Mouse (Mus musculus) midbrain, embryonic 12.5 days (tissue): ENCODE data around the gene Hykk. TPM values are rescaled to one million over a fixed set of nuclear protein-coding genes. Genes with fewer than 3 reads are reported as not detected.
"Not testable (repeated sequence)": the region's sequence is repeated elsewhere in the genome, so short reads cannot be mapped to it uniquely, and the experiment has no call there.

Experiments
- ATAC-seq: fragments of 200-750 bp; cut with Nextera tagmentation; 2 replicates; pipeline ENCODE4 v1.8.0; 2017; ENCODE audit warnings: low read depth, moderate TSS enrichment, moderate library complexity; ENCODE audit not compliant: low FRiP score
- H3K27ac ChIP-seq: fragments of 300-500 bp; sonication (generic); replicated peaks from 2 replicates; pipeline ENCODE4 v1.5.1; 2016; ENCODE audit warnings: mild to moderate bottlenecking
- H3K27me3 ChIP-seq: fragments of 300-500 bp; sonication (generic); 2 replicates; pipeline ENCODE4 v1.6.1; 2016; ENCODE audit warnings: mild to moderate bottlenecking
- H3K36me3 ChIP-seq: fragments of 300-500 bp; sonication (generic); 2 replicates; pipeline ENCODE4 v1.6.1; 2016
- H3K4me1 ChIP-seq: fragments of 300-500 bp; sonication (generic); 2 replicates; pipeline ENCODE4 v1.6.1; 2016
- H3K4me2 ChIP-seq: fragments of 300-500 bp; sonication (generic); replicated peaks from 2 replicates; pipeline ENCODE4 v1.6.1; 2016; ENCODE audit warnings: mild to moderate bottlenecking, moderate library complexity
- H3K4me3 ChIP-seq: fragments of 300-500 bp; sonication (generic); 2 replicates; pipeline ENCODE4 v1.5.1; 2016; ENCODE audit warnings: mild to moderate bottlenecking
- H3K9ac ChIP-seq: fragments of 300-500 bp; sonication (generic); replicated peaks from 2 replicates; pipeline ENCODE4 v1.6.1; 2016; ENCODE audit warnings: mild to moderate bottlenecking, moderate library complexity
- H3K9me3 ChIP-seq: fragments of 300-500 bp; sonication (generic); 2 replicates; pipeline ENCODE4 v1.6.1; 2016; ENCODE audit warnings: mild to moderate bottlenecking
- WGBS: fragments of 180-500 bp; shearing (Covaris S2); methylation state at CpG from one replicate; pipeline ENCODE4 v1.1.7; 2016; 5-methylcytosine and 5-hydroxymethylcytosine counted together
- polyA plus RNA-seq: library from polyadenylated mRNA; unstranded; fragments of >200 nt; fragmentation: Nextera tagmentation; extraction: Ambion mirVana; gene quantifications from 2 replicates; pipeline ENCODE4 v1.2.1, GENCODE M21; 2016

Hykk gene
- polyA plus RNA-seq, 1 experiment from 2014 or later: 4.9 TPM

DNA sequence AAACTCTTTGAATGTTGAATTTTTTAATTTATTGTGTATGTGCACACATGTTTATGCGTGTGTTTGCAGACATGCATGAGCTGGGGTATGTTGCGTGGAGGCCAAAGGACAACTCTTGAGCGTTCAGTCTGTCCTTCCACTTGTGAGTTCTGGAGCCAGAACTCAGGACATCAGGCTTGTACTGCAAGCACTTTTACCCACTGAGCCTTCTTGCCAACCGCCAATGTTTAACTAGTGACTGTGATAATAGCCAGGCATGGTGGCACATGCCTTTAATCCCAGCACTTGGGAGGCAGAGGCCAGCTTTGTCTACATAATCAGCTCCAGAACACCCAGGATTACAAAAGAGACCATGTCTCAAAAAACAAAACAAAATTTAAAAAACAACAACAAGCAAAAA is 25.0 kb downstream of the Hykk start:
- WGBS: 94% methylated on average over 4 of the region's 4 CpGs
- no peak overlapping the region for H3K4me3 ChIP-seq
- H3K9ac ChIP-seq: no peak overlapping the region
- H3K27me3 ChIP-seq: no peaks in the 10 kb centered on the region
- H3K36me3 ChIP-seq: no peaks in the 10 kb centered on the region
- no peak for ATAC-seq
- H3K27ac ChIP-seq: no peak overlapping the region
- no peaks in the 10 kb centered on the region for H3K9me3 ChIP-seq
- no peak overlapping the region for H3K4me2 ChIP-seq
- H3K4me1 ChIP-seq: no peaks in the 10 kb centered on the region

DNA sequence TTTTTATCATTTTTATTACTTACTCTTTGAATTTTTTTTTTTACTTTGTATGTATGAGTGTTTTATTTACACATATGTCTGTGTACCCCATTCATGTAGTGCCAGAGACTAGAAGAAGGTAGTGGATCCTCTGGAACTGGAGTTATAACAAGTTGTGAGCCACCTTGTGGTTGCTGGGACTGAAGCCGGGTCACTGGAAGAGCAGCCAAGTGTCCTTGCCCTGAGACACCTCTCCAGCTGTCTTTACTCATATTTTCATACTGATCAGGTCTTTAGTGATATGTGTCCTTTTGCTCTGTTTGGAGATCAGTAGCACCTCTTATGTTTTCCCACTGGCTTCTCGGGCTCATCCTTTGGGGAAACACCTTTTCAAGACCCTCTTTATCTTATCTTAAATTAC is 27.4 kb downstream of the Hykk start:
- Histone ChIP-seq H3K27ac (no peak overlapping the region), H3K9me3 (no peaks in the 10 kb centered on the region), H3K27me3 (no peaks in the 10 kb centered on the region), H3K36me3 (no peaks in the 10 kb centered on the region), H3K4me1 (no peaks in the 10 kb centered on the region), H3K9ac (no peak overlapping the region), H3K4me2 (no peak overlapping the region), H3K4me3 (no peak overlapping the region)
- ATAC-seq: no peak
- WGBS: 69% methylated on average over 2 of the region's 2 CpGs

DNA sequence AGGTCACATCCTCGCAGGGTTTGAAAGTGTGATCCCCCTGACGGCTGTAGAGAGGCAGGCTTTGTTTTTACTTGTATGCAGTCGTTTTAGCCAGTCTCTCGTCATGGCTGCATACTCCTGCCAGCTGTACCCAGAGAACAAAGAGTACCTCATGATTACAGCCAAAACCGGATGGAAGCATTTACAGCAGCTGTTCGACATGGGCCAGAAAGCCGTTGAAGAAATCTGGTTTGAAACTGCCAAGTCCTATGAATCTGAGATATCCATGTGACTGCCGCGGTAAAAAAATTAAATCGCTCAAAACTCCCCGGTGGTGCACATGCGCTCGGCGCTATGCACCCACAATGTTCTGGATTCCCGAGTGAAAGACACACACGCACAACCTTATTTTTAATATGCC is 29.2 kb downstream of the Hykk start:
- Histone ChIP-seq H3K9ac (no peak overlapping the region), H3K9me3 (no peaks in the 10 kb centered on the region), H3K4me2 (no peak overlapping the region), H3K27me3 (no peaks in the 10 kb centered on the region), H3K36me3 (no peaks in the 10 kb centered on the region), H3K4me1 (no peaks in the 10 kb centered on the region), H3K4me3 (no peak overlapping the region), H3K27ac (no peak overlapping the region)
- WGBS: 84% methylated on average over 16 of the region's 16 CpGs
- ATAC-seq: no peak

DNA sequence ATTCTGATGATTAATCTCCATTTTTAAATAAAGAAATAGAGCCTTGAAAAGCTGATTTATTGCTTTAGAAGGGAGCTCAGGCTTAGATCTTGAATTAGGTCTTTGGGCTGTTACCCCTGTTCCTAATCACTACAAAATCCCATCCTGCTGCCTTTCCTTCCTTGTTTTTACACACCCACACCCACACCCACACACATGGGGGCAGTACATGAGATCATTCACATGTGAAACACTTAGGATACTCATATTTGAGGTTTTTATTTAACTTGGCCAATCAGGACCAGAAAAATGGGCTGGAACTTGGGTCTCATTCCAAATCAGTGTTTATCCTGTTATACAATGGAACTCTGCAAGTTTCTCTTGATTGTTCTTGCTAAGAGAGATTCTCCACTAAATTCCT is 32.4 kb downstream of the Hykk start:
- H3K4me3 ChIP-seq: no peak overlapping the region
- H3K27me3 ChIP-seq: no peaks in the 10 kb centered on the region
- no peaks in the 10 kb centered on the region for H3K9me3 ChIP-seq
- H3K4me1 ChIP-seq: peaks cover 17% of the 10 kb centered on the region
- no peak for ATAC-seq
- H3K36me3 ChIP-seq: peaks cover 20% of the 10 kb centered on the region
- no peak overlapping the region for H3K9ac ChIP-seq
- no peak overlapping the region for H3K27ac ChIP-seq
- no peak overlapping the region for H3K4me2 ChIP-seq

DNA sequence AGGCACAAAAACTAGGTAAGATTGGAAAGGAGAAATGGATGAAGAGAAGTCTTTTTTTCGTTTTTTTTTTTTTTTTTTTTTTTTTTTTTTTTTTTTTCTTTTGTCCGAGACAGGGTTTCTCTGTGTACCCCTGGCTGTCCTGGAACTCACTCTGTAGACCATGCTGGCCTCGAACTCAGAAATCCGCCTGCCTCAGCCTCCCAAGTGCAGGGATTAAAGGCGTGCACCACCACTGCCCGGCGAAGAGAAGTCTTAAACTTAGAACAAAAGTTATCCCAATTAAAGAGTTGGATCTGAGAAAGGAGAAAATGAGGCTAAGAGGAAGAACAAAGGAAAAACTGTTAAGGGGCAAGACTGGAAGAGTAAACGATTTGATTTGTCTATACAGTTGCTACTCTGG is 33.1 kb downstream of the Hykk start:
- H3K9ac ChIP-seq: 0 out of 2 replicates have a peak overlapping the region, but pooled peaks have one; percentile 25
- H3K36me3 ChIP-seq: peaks cover 26% of the 10 kb centered on the region
- peaks cover 17% of the 10 kb centered on the region for H3K4me1 ChIP-seq
- peak overlapping the region; percentile 59 for H3K4me3 ChIP-seq
- H3K27ac ChIP-seq: peak overlapping the region; percentile 93; the same call in 1 of the 2 replicates
- H3K9me3 ChIP-seq, H3K27me3 ChIP-seq: not testable (repeated sequence)
- ATAC-seq: peak; percentile 59
- H3K4me2 ChIP-seq: peak overlapping the region; percentile 63
- WGBS: 53% methylated on average over 8 of the region's 8 CpGs

DNA sequence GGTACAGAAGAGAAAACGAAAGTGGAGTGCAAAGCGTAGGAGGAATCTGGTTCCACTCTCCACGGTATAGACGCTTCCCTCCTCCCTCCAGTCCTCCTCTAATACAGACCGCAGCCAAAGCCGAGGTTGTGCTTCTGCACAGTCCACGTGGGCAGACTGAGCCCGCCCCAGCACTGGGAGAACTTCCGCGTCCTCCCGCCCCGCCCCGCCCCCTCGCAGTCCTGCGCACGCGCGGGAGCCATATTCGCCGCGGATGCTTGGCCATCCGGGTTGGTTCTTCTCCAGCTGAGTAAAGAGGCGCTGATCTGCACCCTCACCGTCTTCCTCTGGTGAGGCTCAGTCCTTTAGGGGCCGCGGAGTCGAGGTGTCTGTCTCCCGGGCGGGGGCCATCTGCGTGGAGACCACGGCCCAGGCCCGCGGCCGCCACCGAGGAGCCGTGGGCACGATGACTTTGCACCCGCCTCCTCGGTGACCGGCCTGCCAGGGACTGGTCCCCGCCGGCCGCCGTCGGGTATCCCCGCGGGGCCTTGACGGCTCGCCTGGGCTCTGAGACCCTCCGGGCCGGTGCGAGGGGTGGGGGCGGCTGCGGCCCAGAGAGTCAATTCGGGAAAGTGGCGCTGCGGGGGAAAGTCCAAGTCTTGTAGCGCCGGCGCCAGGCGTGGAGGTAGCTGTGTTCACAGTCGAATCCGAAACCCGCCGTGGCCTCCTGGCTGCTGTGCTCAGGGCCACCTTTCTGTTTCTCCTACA is 33.7 kb downstream of the Hykk start, which contains the start of the genes Psma4 and AY074887:
Gene Psma4 (plus strand): TSS at position 216 of the 747 bp plus-strand sequence.
Gene AY074887 (minus strand): TSS at position 424 of the 747 bp plus-strand sequence.
- H3K9ac ChIP-seq: peak within 1 kb of the TSS; percentile 77
- H3K36me3 ChIP-seq: peaks cover 31% of the 10 kb centered on the region
- peak; percentile 100 for ATAC-seq
- H3K4me1 ChIP-seq: peaks cover 17% of the 10 kb centered on the region
- H3K27ac ChIP-seq: peak within 1 kb of the TSS; percentile 93
- WGBS: under 1% methylated on average over 62 of the region's 65 CpGs
- peak within 1 kb of the TSS; percentile 59 for H3K4me3 ChIP-seq
- peak within 1 kb of the TSS; percentile 63 for H3K4me2 ChIP-seq
- no peaks in the 10 kb centered on the region for H3K9me3 ChIP-seq
- H3K27me3 ChIP-seq: no peaks in the 10 kb centered on the region

DNA sequence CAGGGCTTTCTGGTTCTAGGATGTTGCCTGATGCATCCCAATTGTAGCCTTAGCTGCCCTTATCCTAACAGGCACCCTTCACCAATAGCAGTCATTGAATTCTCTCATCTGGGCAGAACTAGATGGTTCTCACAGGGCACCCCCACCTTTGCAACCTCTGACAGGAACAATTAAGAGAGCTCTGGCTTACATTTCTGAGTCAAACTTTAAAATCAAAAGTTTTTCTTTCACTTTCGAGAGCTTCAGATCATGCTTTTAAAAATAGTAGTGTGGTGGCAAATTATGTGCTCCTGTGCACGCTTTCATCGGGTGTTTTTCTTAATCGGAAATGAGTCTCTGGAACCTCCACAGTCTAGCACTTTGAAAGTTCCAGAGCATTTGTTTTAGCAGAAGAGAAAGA is 44.0 kb downstream of the Hykk start:
- H3K4me3 ChIP-seq: no peak overlapping the region
- H3K27ac ChIP-seq: no peak overlapping the region
- H3K9ac ChIP-seq: no peak overlapping the region
- peaks cover 40% of the 10 kb centered on the region for H3K36me3 ChIP-seq
- ATAC-seq: no peak
- H3K9me3 ChIP-seq: 0 out of 2 replicates have a peak, but pooled peaks cover 4% of the 10 kb centered on the region
- WGBS: 96% methylated on average over 4 of the region's 4 CpGs
- no peak overlapping the region for H3K4me2 ChIP-seq
- no peaks in the 10 kb centered on the region for H3K4me1 ChIP-seq
- H3K27me3 ChIP-seq: no peaks in the 10 kb centered on the region

DNA sequence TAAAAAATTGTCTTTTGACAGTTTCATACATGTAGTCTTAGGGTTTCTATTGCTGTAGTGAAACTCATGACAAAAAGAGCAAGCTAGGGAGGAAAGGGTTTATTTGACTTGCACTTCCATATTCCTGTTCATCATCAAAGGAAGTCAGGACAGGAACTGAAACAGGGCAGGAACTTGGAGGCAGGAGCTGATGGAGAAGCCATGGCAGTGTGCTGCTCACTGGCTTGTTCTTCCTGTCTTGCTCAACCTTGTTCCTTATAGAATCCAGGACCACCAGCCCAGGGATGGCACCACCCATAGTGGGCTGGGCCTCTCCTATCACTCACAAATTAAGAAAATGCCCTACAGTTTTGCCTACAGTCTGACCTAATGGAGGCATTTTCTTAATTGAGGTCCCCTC is 46.6 kb downstream of the Hykk start:
- no peak for ATAC-seq
- Histone ChIP-seq H3K27me3 (no peaks in the 10 kb centered on the region), H3K9me3 (0 out of 2 replicates have a peak, but pooled peaks cover 4% of the 10 kb centered on the region), H3K4me2 (no peak overlapping the region), H3K4me3 (no peak overlapping the region), H3K9ac (no peak overlapping the region), H3K27ac (no peak overlapping the region), H3K36me3 (peaks cover 16% of the 10 kb centered on the region), H3K4me1 (no peaks in the 10 kb centered on the region)

DNA sequence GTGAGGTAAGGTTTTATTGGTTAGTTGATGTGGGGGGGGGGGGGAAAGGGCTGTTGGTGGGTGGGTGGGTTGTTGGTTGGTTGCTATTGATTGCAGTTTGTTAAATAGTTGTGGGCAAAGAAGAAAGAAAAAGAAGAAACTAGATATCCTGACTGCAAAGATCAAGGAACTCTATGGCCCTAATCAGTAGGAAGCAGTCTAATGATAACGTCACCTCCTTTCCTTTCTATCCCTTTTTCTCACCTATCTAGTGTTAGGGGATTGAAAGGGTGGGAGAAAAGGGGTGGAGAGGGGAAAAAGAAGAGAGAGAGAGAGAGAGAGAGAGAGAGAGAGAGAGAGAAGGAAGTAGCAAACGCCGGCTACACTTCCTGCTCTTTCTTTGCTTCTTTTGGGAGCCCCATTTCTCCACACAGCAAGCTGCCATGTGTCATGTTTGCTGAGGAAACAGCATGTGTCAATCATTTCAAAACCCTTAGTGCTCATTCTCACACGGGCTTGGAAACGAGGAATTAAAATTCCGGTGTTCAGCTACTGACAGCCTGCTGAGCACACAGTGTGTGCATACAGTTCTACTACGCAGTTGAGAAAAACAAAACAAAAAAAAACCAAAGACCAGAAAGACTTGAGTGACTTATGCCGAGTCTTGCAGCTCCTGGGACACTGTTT is 53.0 kb downstream of the Hykk start:
- Histone ChIP-seq H3K9me3 (no peaks in the 10 kb centered on the region), H3K4me2 (no peak overlapping the region), H3K4me1 (peaks cover 2% of the 10 kb centered on the region; the same call in 1 of the 2 replicates), H3K36me3 (no peaks in the 10 kb centered on the region), H3K9ac (no peak overlapping the region), H3K27me3 (peaks cover 3% of the 10 kb centered on the region), H3K27ac (no peak overlapping the region), H3K4me3 (no peak overlapping the region)
- 71% methylated on average over 8 of the region's 8 CpGs for WGBS
- no peak for ATAC-seq

DNA sequence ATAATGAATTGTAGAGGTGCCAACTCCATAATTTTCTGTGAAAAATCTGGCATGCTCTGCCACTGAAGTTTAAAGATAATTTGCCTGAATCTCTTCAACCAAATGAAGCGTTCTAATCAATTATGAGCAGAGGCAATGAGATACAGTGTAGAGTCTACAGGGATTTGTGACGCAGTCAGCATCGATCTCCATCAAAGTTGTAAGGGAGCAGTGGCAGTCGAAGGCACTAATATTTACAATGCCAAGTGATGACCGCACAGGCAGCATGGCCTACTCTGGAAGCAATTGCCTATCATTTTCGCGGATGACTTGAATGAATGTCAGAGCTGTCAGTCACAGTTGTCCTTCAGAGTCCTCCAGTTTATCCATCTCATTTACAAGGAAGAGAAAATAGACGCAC is 63.6 kb downstream of the Hykk start, which contains the start of gene Chrna5:
Gene Chrna5 (plus strand): TSS at position 207 of the 400 bp plus-strand sequence.
- Histone ChIP-seq H3K4me2 (peak within 1 kb of the TSS; percentile 77), H3K36me3 (no peaks in the 10 kb centered on the region), H3K27ac (0 out of 2 replicates have a peak within 1 kb of the TSS, but pooled peaks have one; percentile 35), H3K27me3 (peaks cover 61% of the 10 kb centered on the region), H3K9ac (peak within 1 kb of the TSS; percentile 48), H3K4me3 (peak within 1 kb of the TSS; percentile 57), H3K9me3 (no peaks in the 10 kb centered on the region), H3K4me1 (peaks cover 15% of the 10 kb centered on the region)
- ATAC-seq: peak; percentile 81
- 51% methylated on average over 8 of the region's 8 CpGs for WGBS

DNA sequence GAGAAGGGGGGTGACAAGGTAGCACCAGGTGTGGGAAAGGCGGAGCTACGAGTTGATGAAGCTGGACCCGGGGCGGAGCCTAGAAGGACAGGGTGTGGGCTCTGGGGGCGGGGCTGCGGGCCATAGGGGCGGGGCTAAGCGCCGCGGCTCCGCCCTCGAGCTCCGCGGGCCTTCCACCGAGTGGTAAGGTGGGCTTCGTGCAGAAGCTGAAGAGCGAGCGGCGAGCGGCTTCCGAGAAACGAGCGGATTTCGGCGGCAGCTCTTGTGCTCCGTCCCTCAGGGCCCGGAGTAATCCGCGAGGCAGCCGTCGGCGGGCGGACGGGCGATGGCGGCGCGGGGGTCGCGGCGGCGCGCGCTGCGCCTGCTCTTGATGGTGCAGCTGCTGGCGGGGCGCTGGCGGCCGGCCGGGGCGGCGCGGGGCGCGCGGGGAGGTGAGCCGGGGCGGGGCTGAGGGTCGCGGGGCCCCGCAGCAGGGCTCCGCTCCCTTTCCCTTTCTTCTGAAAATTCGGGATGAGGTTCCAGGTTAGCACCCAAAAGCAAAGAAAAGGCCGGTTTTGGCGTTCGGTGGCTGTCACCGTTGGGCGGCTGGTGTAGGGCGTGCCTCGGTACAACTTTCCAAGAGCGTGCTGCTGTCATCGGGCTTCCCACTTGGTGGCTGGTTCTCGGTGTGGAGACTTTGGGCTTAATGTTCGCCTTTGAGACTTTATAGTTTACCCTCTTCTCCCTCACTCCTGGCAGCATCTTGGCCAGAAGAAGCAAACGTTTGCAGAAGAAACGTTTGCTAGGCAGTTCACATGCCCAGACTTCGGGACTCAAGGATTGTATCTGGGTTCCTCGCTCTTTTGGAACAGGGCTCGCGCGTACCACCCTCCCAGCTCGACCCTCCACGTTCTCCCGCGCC is 64.5 kb downstream of the Hykk start:
- H3K4me3 ChIP-seq: peak overlapping the region; percentile 57
- H3K4me2 ChIP-seq: peak overlapping the region; percentile 77
- H3K4me1 ChIP-seq: peaks cover 15% of the 10 kb centered on the region
- no peaks in the 10 kb centered on the region for H3K36me3 ChIP-seq
- peak; percentile 78 for ATAC-seq
- peak overlapping the region; percentile 48 for H3K9ac ChIP-seq
- H3K27me3 ChIP-seq: peaks cover 60% of the 10 kb centered on the region
- WGBS: 2% methylated on average over 81 of the region's 85 CpGs
- 0 out of 2 replicates have a peak overlapping the region, but pooled peaks have one; percentile 35 for H3K27ac ChIP-seq
- H3K9me3 ChIP-seq: no peaks in the 10 kb centered on the region
